Mouse (Mus musculus): Measurements from ENCODE around the gene Rexo2. TPM values are rescaled to one million over a fixed set of nuclear protein-coding genes. Genes with fewer than 3 reads are reported as not detected.

Gene Rexo2
- polyA plus RNA-seq, 1 experiment: 159 TPM

Other genes starting within 250 kb of the Rexo2 start
- 0.50 and 0.80 TPM in 2 replicates for gene Nxpe2, start 127.2 kb downstream of the Rexo2 start, polyA plus RNA-seq (2012; rRNA removed)
- gene Rbm7, start 14.7 kb upstream of the Rexo2 start, polyA plus RNA-seq (2012; rRNA removed): 32.4 and 36.4 TPM in 2 replicates
- 12.4 and 20.9 TPM in 2 replicates for gene Gm5617, start 14.8 kb upstream of the Rexo2 start, polyA plus RNA-seq (2012; rRNA removed)
- gene Nnmt, start 124.5 kb upstream of the Rexo2 start, polyA plus RNA-seq (2012; rRNA removed): 0.57 and 1.1 TPM in 2 replicates

All from frontal cortex, adult 2 months (tissue).